4 mouse cellular contexts compared by ENCODE assay signal in genomic region chr11:48821299-48821698, GRCm38 (mm10). TPM values are rescaled to one million over a fixed set of nuclear protein-coding genes. Genes with fewer than 3 reads are reported as not detected.
DNase-seq lines count a peak whose midpoint lies in the region; ATAC-seq and TF ChIP-seq lines count a peak whose summit lies in the region.
"Not testable (repeated sequence)": the region's sequence is repeated elsewhere in the genome, so short reads cannot be mapped to it uniquely, and the experiment has no call there.

No protein-coding gene starts in this region.

- not testable (repeated sequence) for H3K9me3 ChIP-seq in CH12.LX (replicated peaks; ENCODE audit: low read length); MEL (replicated peaks; ENCODE audit: insufficient read depth, low read length); neural tube, embryonic 11.5 days (ENCODE audit: control insufficient read depth, low read length)

- H3K36me3 ChIP-seq in CH12.LX (replicated peaks in 1 of 2; ENCODE audit: control insufficient read depth in 1 of 2, insufficient read depth in 1 of 2, low read length in 1 of 2); neural tube, embryonic 11.5 days (ENCODE audit: control insufficient read depth, insufficient read depth, low read length): not testable (repeated sequence)
- peaks cover 0 to 28% of the 10 kb centered on the region in 2 experiments; a peak in 2 of 4 replicates for H3K36me3 ChIP-seq in MEL (ENCODE audit: control insufficient read depth in 1 of 2, insufficient read depth in 2 of 2, low read length in 2 of 2)

- dilution Hi-C loops in CH12.LX (cut with MboI; ENCODE audit: extremely low pct_ligation_motif_present, extremely low pct_unique_long_range_greater_than_20kb, low sequenced_read_pairs) = not testable (repeated sequence)

- not testable (repeated sequence) for ATAC-seq in neural tube, embryonic 11.5 days (ENCODE audit: insufficient read depth, low FRiP score, low TSS enrichment)

- H3K9ac ChIP-seq in CH12.LX (ENCODE audit: insufficient read depth, low read depth); MEL (ENCODE audit: control insufficient read depth, low read depth, low read length, poor library complexity, severe bottlenecking); neural tube, embryonic 11.5 days (ENCODE audit: low read length): not testable (repeated sequence)

- H3K4me2 ChIP-seq in CH12.LX (ENCODE audit: insufficient read depth, low read depth, poor library complexity, severe bottlenecking); neural tube, embryonic 11.5 days (ENCODE audit: low read depth): not testable (repeated sequence)

- not testable (repeated sequence) for TF ChIP-seq RAD21 in CH12.LX (IDR thresholded peaks at IDR 0.05; ENCODE audit: low read depth, low read length); MEL (IDR thresholded peaks at IDR 0.05; ENCODE audit: low read depth, low read length)

- peak overlapping the region; percentile 84 for H3K27ac ChIP-seq in CH12.LX (ENCODE audit: insufficient read depth, low read depth)
- not testable (repeated sequence) for H3K27ac ChIP-seq in MEL (ENCODE audit: control insufficient read depth, low read depth, low read length); neural tube, embryonic 11.5 days (ENCODE audit: low read depth, low read length)

- DNase-seq in CH12.LX (ENCODE audit: extremely low read depth); MEL (ENCODE audit: low read depth, low spot score): not testable (repeated sequence)
- peak; percentile 58 for DNase-seq in ZHBTc4 (ENCODE audit: low read depth, low spot score)
- peak; percentile 4 for DNase-seq in neural tube, embryonic 11.5 days (ENCODE audit: low spot score)

- H3K4me1 ChIP-seq in CH12.LX (ENCODE audit: control insufficient read depth in 1 of 2, insufficient read depth in 2 of 2) (peaks cover 14 to 51% of the 10 kb centered on the region in 2 experiments), MEL (ENCODE audit: control insufficient read depth in 1 of 2, insufficient read depth in 2 of 2, low read length in 2 of 2) (peaks cover 6 to 37% of the 10 kb centered on the region in 2 experiments)
- not testable (repeated sequence) for H3K4me1 ChIP-seq in neural tube, embryonic 11.5 days (ENCODE audit: control insufficient read depth, insufficient read depth, low read length)

- not testable (repeated sequence) for H3K4me3 ChIP-seq in CH12.LX (replicated peaks in 1 of 3; ENCODE audit: low read depth in 2 of 3, low read length in 2 of 3, poor library complexity in 1 of 3); MEL (ENCODE audit: control insufficient read depth in 1 of 2, insufficient read depth in 1 of 2, low read depth in 2 of 2, low read length in 2 of 2); neural tube, embryonic 11.5 days (ENCODE audit: low read depth, low read length)

- TF ChIP-seq EP300 in CH12.LX (IDR thresholded peaks at IDR 0.05; ENCODE audit: low read length); MEL (IDR thresholded peaks at IDR 0.05; ENCODE audit: low read depth in 1 of 2, low read length in 2 of 2): not testable (repeated sequence)

- not testable (repeated sequence) for H3K79me2 ChIP-seq in CH12.LX (replicated peaks; ENCODE audit: control insufficient read depth, extremely low read depth, insufficient read depth, poor library complexity, severe bottlenecking); MEL (ENCODE audit: control insufficient read depth, insufficient read depth, low read length, poor library complexity)

- not testable (repeated sequence) for TF ChIP-seq POLR2A in CH12.LX (IDR thresholded peaks at IDR 0.05; ENCODE audit: low read depth, low read length); MEL (IDR thresholded peaks at IDR 0.05; ENCODE audit: control insufficient read depth in 1 of 2, insufficient read depth in 1 of 2, low read depth in 1 of 2, low read length in 2 of 2, poor library complexity in 1 of 2)

- not testable (repeated sequence) for H3K27me3 ChIP-seq in CH12.LX (replicated peaks); MEL (ENCODE audit: control insufficient read depth in 1 of 2, insufficient read depth in 2 of 2, low read length in 2 of 2); neural tube, embryonic 11.5 days (ENCODE audit: control insufficient read depth, insufficient read depth, low read length)

- WGBS in neural tube, embryonic 11.5 days = 81% methylated on average over 14 of the region's 14 CpGs

- in situ Hi-C loops in CH12.LX (cut with MboI; ENCODE audit: low pct_ligation_motif_present, low pct_unique_long_range_greater_than_20kb, low sequenced_read_pairs) = not testable (repeated sequence)

- TF ChIP-seq CTCF in CH12.LX (conservative IDR thresholded peaks at IDR 0.05 in 1 of 2, IDR thresholded peaks at IDR 0.05 in 1 of 2; ENCODE audit: low read depth in 2 of 2, low read length in 2 of 2); MEL (IDR thresholded peaks at IDR 0.05 in 2 of 3, conservative IDR thresholded peaks at IDR 0.05 in 1 of 3; ENCODE audit: control insufficient read depth in 1 of 3, insufficient read depth in 1 of 3, low read depth in 2 of 3, low read length in 3 of 3, poor library complexity in 1 of 3, severe bottlenecking in 1 of 3): not testable (repeated sequence)

TF ChIP-seq in CH12.LX, 34 proteins besides CTCF, POLR2A, EP300 and RAD21:
- TF ChIP-seq TBP (conservative IDR thresholded peaks at IDR 0.05; ENCODE audit: low read depth, low read length) = 0 out of 2 replicates have a peak, but pooled peaks have one; percentile 9

TF ChIP-seq in MEL, 35 proteins besides CTCF, POLR2A, EP300 and RAD21:
- TF ChIP-seq TBP (IDR thresholded peaks at IDR 0.05; ENCODE audit: low read depth, low read length) = peak; percentile 71; the same call in 1 of the 2 replicates

RNA-seq across cellular contexts. Expression of gene Trim41, which starts 4.1 kb away (rescaled TPM):
- total RNA-seq in CH12.LX (2012; rRNA removed) (30.2 and 36.0 TPM in 2 replicates), CH12.LX (2014; rRNA removed) (18.8 and 20.9 TPM in 2 replicates), MEL (2012; rRNA removed) (31.6 and 37.0 TPM in 2 replicates)
- polyA plus RNA-seq in CH12.LX (2012; ENCODE audit: insufficient read length, low read depth) (51.6 and 63.7 TPM in 2 replicates), MEL (2012; ENCODE audit: insufficient read depth in 1 of 2, insufficient read length in 2 of 2, low read depth in 1 of 2, low replicate concordance in 2 of 2, missing spikeins in 1 of 2) (10 to 100 TPM; 56.4 to 76.3 TPM)
- polyA plus RNA-seq in neural tube, embryonic 11.5 days (2014; fragmentation: Nextera tagmentation; extraction: Ambion mirVana) = 3.6 and 4.2 TPM in 2 replicates

RNA-seq across cellular contexts. Expression of gene Trim7, which starts 4.6 kb away (rescaled TPM):
- 20.8 and 34.6 TPM in 2 replicates for total RNA-seq in CH12.LX (2012; rRNA removed)
- total RNA-seq in CH12.LX (2014; rRNA removed) = 9.2 and 9.5 TPM in 2 replicates
- 11.6 and 15.1 TPM in 2 replicates for polyA plus RNA-seq in CH12.LX (2012; ENCODE audit: insufficient read length, low read depth)
- total RNA-seq in MEL (2012; rRNA removed) = 0.72 and 0.81 TPM in 2 replicates
- 1 to 10 TPM in 1 of 2 experiments, not detected in 1; 1.3 TPM for polyA plus RNA-seq in MEL (2012; ENCODE audit: insufficient read depth in 1 of 2, insufficient read length in 2 of 2, low read depth in 1 of 2, low replicate concordance in 2 of 2, missing spikeins in 1 of 2)
- polyA plus RNA-seq in neural tube, embryonic 11.5 days (2014; fragmentation: Nextera tagmentation; extraction: Ambion mirVana) = 0.51 and 0.97 TPM in 2 replicates

RNA-seq across cellular contexts. Expression of gene Gm12184, which starts 5.2 kb away (rescaled TPM):
- total RNA-seq in CH12.LX (2012; rRNA removed) (6.8 and 7.1 TPM in 2 replicates), CH12.LX (2014; rRNA removed) (51.6 and 61.0 TPM in 2 replicates), MEL (2012; rRNA removed) (7.1 and 10.9 TPM in 2 replicates)
- polyA plus RNA-seq in CH12.LX (2012; ENCODE audit: insufficient read length, low read depth) (5.6 and 17.1 TPM in 2 replicates), MEL (2012; ENCODE audit: insufficient read depth in 1 of 2, insufficient read length in 2 of 2, low read depth in 1 of 2, low replicate concordance in 2 of 2, missing spikeins in 1 of 2) (10 to 100 TPM in 1 of 2 experiments, not detected in 1; 15.3 TPM)
- 10.9 and 18.2 TPM in 2 replicates for polyA plus RNA-seq in neural tube, embryonic 11.5 days (2014; fragmentation: Nextera tagmentation; extraction: Ambion mirVana)

RNA-seq across cellular contexts. Expression of gene Rack1, which starts 21.2 kb away (rescaled TPM):
- total RNA-seq in CH12.LX (2012; rRNA removed) (5,582 and 6,330 TPM in 2 replicates), CH12.LX (2014; rRNA removed) (4,885 and 5,265 TPM in 2 replicates), MEL (2012; rRNA removed) (5,378 and 5,815 TPM in 2 replicates)
- polyA plus RNA-seq in CH12.LX (2012; ENCODE audit: insufficient read length, low read depth) (3,744 and 4,313 TPM in 2 replicates), MEL (2012; ENCODE audit: insufficient read depth in 1 of 2, insufficient read length in 2 of 2, low read depth in 1 of 2, low replicate concordance in 2 of 2, missing spikeins in 1 of 2) (1,000 to 10,000 TPM in 1 of 2 experiments, 100 to 1,000 TPM in 1; 376 to 4,421 TPM)
- 652 and 656 TPM in 2 replicates for polyA plus RNA-seq in neural tube, embryonic 11.5 days (2014; fragmentation: Nextera tagmentation; extraction: Ambion mirVana)

RNA-seq across cellular contexts. Expression of gene Irgm1, which starts 50.2 kb away (rescaled TPM):
- total RNA-seq in CH12.LX (2012; rRNA removed) (25.7 and 35.0 TPM in 2 replicates), CH12.LX (2014; rRNA removed) (58.1 and 63.8 TPM in 2 replicates), MEL (2012; rRNA removed) (7.5 and 10.7 TPM in 2 replicates)
- polyA plus RNA-seq in CH12.LX (2012; ENCODE audit: insufficient read length, low read depth) (49.0 and 52.2 TPM in 2 replicates), MEL (2012; ENCODE audit: insufficient read depth in 1 of 2, insufficient read length in 2 of 2, low read depth in 1 of 2, low replicate concordance in 2 of 2, missing spikeins in 1 of 2) (10 to 100 TPM in 1 of 2 experiments, not detected in 1; 10.0 TPM)
- polyA plus RNA-seq in neural tube, embryonic 11.5 days (2014; fragmentation: Nextera tagmentation; extraction: Ambion mirVana) = 1.8 and 2.8 TPM in 2 replicates

Comparison
In these comparisons a context has a peak if more than half of its experiments do, and no peak if none do; other contexts are left out.
1. RNA of gene Trim41, which starts 4.1 kb away (polyA plus RNA-seq): 56.4 to 76.3 TPM in MEL and 51.6 to 63.7 TPM in CH12.LX; 3.6 to 4.2 TPM in neural tube, embryonic 11.5 days; every median in the first group is over 10 times any median in the second.